Mouse (Mus musculus) brain, adult 2 months (tissue): ENCODE measurements around the gene Pnkd.

Experiments used
- DNase-seq: peaks from one replicate; pipeline ENCODE4 v3.0.0; 2011; ENCODE audit warnings: low read depth, low spot score

Pnkd gene

GRCm38 (mm10) chr1:74278538-74278937 is 6.2 kb upstream of the Pnkd start, which contains the start of gene Gpbar1:
Gene Gpbar1 (plus strand): TSS chr1:74278550.
- no peak for DNase-seq

DNA sequence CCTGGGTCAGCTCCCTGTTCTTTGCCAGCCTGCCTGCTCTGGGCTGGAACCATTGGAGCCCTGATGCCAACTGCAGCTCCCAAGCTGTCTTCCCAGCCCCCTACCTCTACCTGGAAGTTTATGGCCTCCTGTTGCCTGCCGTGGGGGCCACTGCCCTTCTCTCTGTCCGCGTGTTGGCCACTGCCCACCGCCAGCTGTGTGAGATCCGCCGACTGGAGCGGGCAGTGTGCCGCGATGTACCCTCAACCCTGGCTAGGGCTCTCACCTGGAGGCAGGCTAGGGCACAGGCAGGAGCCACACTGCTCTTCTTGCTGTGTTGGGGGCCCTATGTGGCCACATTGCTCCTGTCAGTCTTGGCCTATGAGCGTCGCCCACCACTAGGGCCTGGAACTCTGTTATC is 5.7 kb upstream of the Pnkd start:
- no peak for DNase-seq

DNA sequence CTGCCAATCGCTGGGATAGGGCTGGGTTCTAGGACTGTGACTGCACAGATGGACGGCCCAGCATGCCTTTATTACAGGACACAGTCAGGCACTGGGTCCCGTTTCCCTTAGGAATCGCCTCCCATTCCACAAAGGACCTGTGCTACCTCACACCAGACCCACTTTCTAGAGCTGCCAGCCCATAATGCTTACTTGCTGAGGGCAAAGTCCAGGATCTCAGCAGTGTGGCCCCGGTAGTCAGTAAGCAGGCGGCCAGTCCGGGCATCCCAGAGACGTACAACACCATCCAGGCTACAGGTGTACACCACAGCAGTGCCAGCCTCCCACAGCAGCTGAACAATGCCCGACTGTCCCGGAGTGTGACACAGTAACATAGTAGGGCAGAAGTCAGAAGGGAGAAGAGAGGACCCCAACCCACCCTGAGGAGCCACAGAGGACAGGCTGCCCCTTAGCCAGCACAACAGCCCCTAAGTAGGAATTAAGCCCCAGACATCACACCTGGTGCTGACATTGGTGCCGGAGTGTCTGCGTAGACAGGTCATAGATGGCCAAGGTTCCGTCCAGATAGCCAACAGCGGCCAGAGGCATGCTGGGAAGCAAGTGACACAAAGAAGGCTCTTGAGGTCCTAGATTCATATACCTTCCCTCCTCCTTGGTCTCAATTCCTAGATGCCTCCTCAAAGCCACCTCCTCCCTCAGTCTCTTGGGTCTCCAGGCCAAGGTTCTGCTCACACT is 4.0 kb upstream of the Pnkd start:
- no peak for DNase-seq

DNA sequence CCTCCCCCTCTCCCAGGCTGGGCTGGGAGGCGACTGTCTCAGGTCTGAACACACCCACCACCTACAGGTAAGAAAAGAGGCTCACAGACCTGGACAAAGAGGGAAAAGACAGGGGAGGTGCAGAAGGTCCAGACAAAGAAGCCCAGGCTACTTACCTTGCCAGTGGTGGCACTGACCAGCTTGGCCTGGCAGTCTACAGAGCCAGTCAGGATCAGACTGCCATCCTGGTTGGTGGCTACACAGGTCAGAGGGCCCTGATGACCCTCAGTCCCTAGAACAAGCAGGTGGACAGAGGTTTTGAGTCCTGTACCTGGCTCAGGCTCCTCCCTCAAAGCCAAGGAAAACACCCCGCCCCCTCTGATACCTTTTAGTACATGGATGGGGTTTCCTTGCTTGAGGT is 3.4 kb upstream of the Pnkd start:
- DNase-seq, result no peak

DNA sequence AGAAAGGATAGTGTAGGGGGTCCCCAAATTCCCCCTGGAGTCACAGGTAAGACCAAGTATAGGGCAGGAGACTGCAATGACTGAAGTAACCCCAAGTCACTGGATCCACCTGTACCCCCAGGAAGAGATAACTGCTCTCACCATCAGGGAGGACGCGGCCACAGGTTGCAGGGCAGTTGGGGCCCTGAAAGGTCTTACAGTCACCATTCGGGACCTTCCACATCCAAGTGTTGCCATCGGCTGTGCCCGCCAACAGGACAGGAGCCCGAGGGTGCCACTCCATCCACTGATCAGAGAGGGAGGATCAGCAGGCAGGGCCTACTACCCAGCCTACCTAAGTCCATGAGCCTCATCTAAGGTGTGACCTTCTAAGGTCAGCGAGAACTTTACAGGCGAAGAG is 2.8 kb upstream of the Pnkd start:
- no peak for DNase-seq

GRCm38 (mm10) chr1:74282896-74283625 is 1.7 kb upstream of the Pnkd start:
- DNase-seq, result no peak

DNA sequence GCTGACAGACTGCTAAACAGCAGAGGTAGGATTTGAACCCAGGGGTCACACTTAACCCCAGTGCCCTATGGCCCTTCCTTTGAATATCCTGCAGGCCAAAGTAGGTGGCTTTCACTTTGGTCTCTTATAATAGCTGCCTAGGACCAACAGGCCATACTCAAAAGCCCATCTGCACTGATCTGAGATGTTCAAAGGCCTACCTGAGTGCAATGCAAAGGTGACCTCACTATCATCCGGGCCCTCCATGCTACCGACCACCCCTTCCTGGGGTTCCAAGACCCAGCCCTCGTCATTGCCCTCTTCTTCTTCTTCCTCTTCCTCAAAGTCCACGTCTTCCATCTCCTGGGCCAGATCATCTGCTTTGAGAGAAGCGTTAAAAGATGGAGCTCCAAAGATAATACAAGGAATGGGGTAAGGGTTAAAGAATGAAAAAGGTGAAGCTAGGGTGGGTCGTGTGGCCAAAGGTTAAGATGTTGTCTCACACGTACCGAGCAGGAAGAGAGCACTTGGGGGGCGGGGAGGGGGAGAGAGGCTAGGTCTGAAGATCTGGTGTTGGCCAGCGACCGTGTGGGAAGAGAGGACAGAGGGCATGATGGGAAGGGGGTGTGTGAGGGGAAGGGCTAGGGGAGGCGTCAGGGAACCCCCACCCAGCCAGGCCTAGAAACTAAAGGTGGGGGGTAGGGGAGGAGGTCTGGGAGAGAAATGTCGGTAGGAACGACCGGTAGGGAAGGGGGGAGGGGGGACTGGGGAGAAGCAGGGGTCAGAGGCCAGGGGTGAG is 855 bp upstream of the Pnkd start:
- DNase-seq, result peak; percentile 72

- peak; percentile 58 for DNase-seq
These were observed 681 bp downstream of the Pnkd start for GRCm38 (mm10) chr1:74285212-74286010.

- DNase-seq, result peak; percentile 85
These were observed 2.3 kb downstream of the Pnkd start for GRCm38 (mm10) chr1:74286869-74287607.

- DNase-seq, result no peak
These were observed 3.6 kb downstream of the Pnkd start for GRCm38 (mm10) chr1:74288327-74288726.

DNA sequence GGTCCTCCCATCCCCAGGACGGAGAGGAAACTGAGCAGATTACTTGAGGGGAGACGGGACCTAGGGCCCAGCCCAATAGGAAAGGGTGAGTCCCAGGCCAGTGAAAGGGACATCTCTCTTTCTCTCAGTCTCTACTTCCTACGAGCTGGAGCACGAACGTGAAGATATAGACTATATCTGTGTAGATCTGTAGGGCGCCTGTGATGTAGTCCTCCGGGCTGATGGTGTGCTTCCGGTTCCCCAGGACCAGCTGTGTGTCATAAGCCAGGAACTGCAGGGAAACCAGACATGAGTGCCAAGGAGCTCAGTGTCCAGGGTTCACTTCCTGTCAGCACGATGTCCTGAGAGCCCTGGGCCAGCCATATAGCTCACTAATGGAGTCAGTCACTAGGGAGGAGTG is 4.5 kb downstream of the Pnkd start:
- no peak for DNase-seq

DNA sequence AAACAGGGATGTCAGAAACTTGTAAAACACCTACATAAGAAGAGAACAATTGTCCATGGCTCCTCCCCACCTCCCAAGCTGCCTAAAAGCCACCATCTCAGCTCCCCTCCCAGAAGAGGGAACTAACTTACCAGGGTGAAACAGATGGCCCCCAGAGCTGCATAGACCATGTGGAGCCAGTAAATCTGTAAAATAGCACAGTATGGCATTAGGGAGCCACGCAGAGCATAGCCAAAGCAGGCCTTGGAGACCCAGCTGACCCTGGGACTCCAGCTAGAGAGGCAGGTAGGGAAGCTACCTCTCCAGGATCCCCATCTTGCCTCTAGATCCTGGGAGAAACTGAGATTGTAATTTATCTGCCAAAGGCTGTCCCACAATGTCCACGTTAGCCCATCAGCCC is 5.0 kb downstream of the Pnkd start:
- no peak for DNase-seq

- no peak for DNase-seq
These were observed 5.4 kb downstream of the Pnkd start for GRCm38 (mm10) chr1:74290141-74290540.

GRCm38 (mm10) chr1:74292331-74293020 is 7.7 kb downstream of the Pnkd start:
- peak; percentile 54 for DNase-seq

GRCm38 (mm10) chr1:74293306-74293960 is 8.7 kb downstream of the Pnkd start:
- DNase-seq, result no peak

DNA sequence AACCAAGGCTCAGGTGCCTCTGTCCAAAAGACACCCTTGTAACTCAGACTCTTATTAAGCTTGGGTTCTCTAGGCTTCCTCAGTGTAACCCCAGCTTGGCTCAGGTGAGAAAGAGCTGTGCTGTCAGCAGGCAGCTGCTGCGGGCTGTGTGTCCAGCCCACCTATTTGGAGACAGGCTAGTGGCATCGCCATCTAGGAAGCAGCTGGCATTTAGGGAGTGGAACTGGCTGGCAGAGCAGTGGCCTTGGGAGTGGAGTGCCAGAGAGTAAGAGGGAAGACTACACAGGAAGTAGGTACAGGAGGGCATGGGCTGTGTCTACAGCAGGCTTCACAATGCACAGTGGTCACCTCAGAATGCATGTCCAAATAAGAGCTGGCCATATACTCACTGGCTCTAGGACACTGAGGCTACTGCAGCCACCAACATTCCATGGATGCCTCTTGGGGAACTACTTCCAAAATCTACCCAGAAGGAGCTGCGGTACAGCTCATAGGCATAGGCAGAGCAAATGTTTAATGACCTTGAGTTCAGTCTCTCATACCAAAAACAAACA is 9.4 kb downstream of the Pnkd start:
- DNase-seq, result no peak

- peak; percentile 79 for DNase-seq
These were observed 10.2 kb downstream of the Pnkd start for GRCm38 (mm10) chr1:74294733-74295455.

- peak; percentile 98 for DNase-seq
These were observed 10.9 kb downstream of the Pnkd start for GRCm38 (mm10) chr1:74295456-74296171.
